Mouse (Mus musculus): Measurements from ENCODE around the gene Sgpp1. TPM values are rescaled to one million over a fixed set of nuclear protein-coding genes. Genes with fewer than 3 reads are reported as not detected.
"Not testable (repeated sequence)": the region's sequence is repeated elsewhere in the genome, so short reads cannot be mapped to it uniquely, and the experiment has no call there.

The Sgpp1 gene
- polyA plus RNA-seq, 1 experiment from 2014 or later = 10.5 TPM

- in situ Hi-C loops (cut with MboI; ENCODE audit: low pct_unique_long_range_greater_than_20kb) = no loop called here
Observed at GRCm38 (mm10) chr12:75721006-75721405, 14.5 kb downstream of the Sgpp1 start.

GRCm38 (mm10) chr12:75713596-75713995 lies 21.9 kb downstream of the Sgpp1 start:
- no peak for ATAC-seq

More at GRCm38 (mm10) chr12:75721006-75721405, 14.5 kb downstream of the Sgpp1 start:
- CTCF ChIA-PET = interaction anchor here (0.9 to 1.1 kb wide), 2 partner anchors 36 to 60 kb away, joined by 3 read pairs; no protein-coding TSS in a partner anchor
- no peaks in the 10 kb centered on the region for H3K27me3 ChIP-seq
- DNase-seq (ENCODE audit: low read depth, low spot score) (no peak), ATAC-seq (no peak)
- TF ChIP-seq CTCF (IDR thresholded peaks at IDR 0.05) = no peak
- POLR2A ChIA-PET = no interaction called here

GRCm38 (mm10) chr12:75712905-75713304 lies 22.6 kb downstream of the Sgpp1 start:
- DNase-seq (ENCODE audit: low read depth, low spot score); in situ Hi-C loops (cut with MboI; ENCODE audit: low pct_unique_long_range_greater_than_20kb); POLR2A ChIA-PET; H3K27me3 ChIP-seq; ATAC-seq: not testable (repeated sequence)
- CTCF ChIA-PET = interaction anchor here (1.0 kb wide), 1 partner anchor 13 kb away, joined by 3 read pairs; no protein-coding TSS in a partner anchor

More at GRCm38 (mm10) chr12:75713596-75713995, 21.9 kb downstream of the Sgpp1 start:
- no peak for TF ChIP-seq CTCF (IDR thresholded peaks at IDR 0.05)
- H3K27me3 ChIP-seq = no peaks in the 10 kb centered on the region
- in situ Hi-C loops (cut with MboI; ENCODE audit: low pct_unique_long_range_greater_than_20kb) = no loop called here
- POLR2A ChIA-PET = no interaction called here
- DNase-seq (ENCODE audit: low read depth, low spot score) = no peak
- CTCF ChIA-PET = interaction anchor here (1.0 kb wide), 1 partner anchor 14 kb away, joined by 3 read pairs; no protein-coding TSS in a partner anchor

GRCm38 (mm10) chr12:75710596-75711376 lies 24.7 kb downstream of the Sgpp1 start:
- ChIA-PET CTCF (no interaction called here), POLR2A (no interaction called here)
- no peak for TF ChIP-seq CTCF (IDR thresholded peaks at IDR 0.05)
- no peak for ATAC-seq
- DNase-seq (ENCODE audit: low read depth, low spot score) = no peak
- in situ Hi-C loops (cut with MboI; ENCODE audit: low pct_unique_long_range_greater_than_20kb) = no loop called here
- H3K27me3 ChIP-seq = no peaks in the 10 kb centered on the region

GRCm38 (mm10) chr12:75709506-75709905 lies 26.0 kb downstream of the Sgpp1 start:
- ATAC-seq = no peak

GRCm38 (mm10) chr12:75706670-75707069 lies 28.9 kb downstream of the Sgpp1 start:
- CTCF ChIA-PET = no interaction called here
- DNase-seq (ENCODE audit: low read depth, low spot score) = no peak
- POLR2A ChIA-PET = no interaction called here
- no peak for TF ChIP-seq CTCF (IDR thresholded peaks at IDR 0.05)
- no peaks in the 10 kb centered on the region for H3K27me3 ChIP-seq
- no peak for ATAC-seq
- in situ Hi-C loops (cut with MboI; ENCODE audit: low pct_unique_long_range_greater_than_20kb) = no loop called here

More at GRCm38 (mm10) chr12:75709506-75709905, 26.0 kb downstream of the Sgpp1 start:
- no peak for TF ChIP-seq CTCF (IDR thresholded peaks at IDR 0.05)
- no peak for DNase-seq (ENCODE audit: low read depth, low spot score)
- in situ Hi-C loops (cut with MboI; ENCODE audit: low pct_unique_long_range_greater_than_20kb) = no loop called here
- CTCF ChIA-PET = no interaction called here
- no peaks in the 10 kb centered on the region for H3K27me3 ChIP-seq
- POLR2A ChIA-PET = no interaction called here

GRCm38 (mm10) chr12:75702739-75703122 lies 32.8 kb downstream of the Sgpp1 start:
- in situ Hi-C loops (cut with MboI; ENCODE audit: low pct_unique_long_range_greater_than_20kb) = no loop called here
- ChIA-PET POLR2A (interaction anchor here (0.6 kb wide), 1 partner anchor 216 kb away, joined by 3 read pairs; no protein-coding TSS in a partner anchor), CTCF (no interaction called here)
- TF ChIP-seq CTCF (IDR thresholded peaks at IDR 0.05) = no peak
- H3K27me3 ChIP-seq = no peaks in the 10 kb centered on the region
- DNase-seq (ENCODE audit: low read depth, low spot score) (peak; percentile 42), ATAC-seq (peak; percentile 51)

- ChIA-PET POLR2A (no interaction called here), CTCF (no interaction called here)
- in situ Hi-C loops (cut with MboI; ENCODE audit: low pct_unique_long_range_greater_than_20kb) = no loop called here
- DNase-seq (ENCODE audit: low read depth, low spot score) = peak; percentile 35
- TF ChIP-seq CTCF (IDR thresholded peaks at IDR 0.05) = no peak
- H3K27me3 ChIP-seq = no peaks in the 10 kb centered on the region
- no peak for ATAC-seq
Observed at GRCm38 (mm10) chr12:75702084-75702738, 33.3 kb downstream of the Sgpp1 start.

- ChIA-PET POLR2A (no interaction called here), CTCF (no interaction called here)
- in situ Hi-C loops (cut with MboI; ENCODE audit: low pct_unique_long_range_greater_than_20kb) = no loop called here
- no peak for ATAC-seq
- DNase-seq (ENCODE audit: low read depth, low spot score) = no peak
- TF ChIP-seq CTCF (IDR thresholded peaks at IDR 0.05) = no peak
- no peaks in the 10 kb centered on the region for H3K27me3 ChIP-seq
Observed at GRCm38 (mm10) chr12:75701173-75702083, 34.1 kb downstream of the Sgpp1 start.

GRCm38 (mm10) chr12:75698692-75699091 lies 36.8 kb downstream of the Sgpp1 start:
- in situ Hi-C loops (cut with MboI; ENCODE audit: low pct_unique_long_range_greater_than_20kb) = no loop called here
- CTCF ChIA-PET = interaction anchor here (1.4 kb wide), 1 partner anchor 15 kb away, joined by 3 read pairs; no protein-coding TSS in a partner anchor
- H3K27me3 ChIP-seq = no peaks in the 10 kb centered on the region
- POLR2A ChIA-PET = no interaction called here
- ATAC-seq (no peak), DNase-seq (ENCODE audit: low read depth, low spot score) (no peak)
- peak; percentile 24 for TF ChIP-seq CTCF (IDR thresholded peaks at IDR 0.05)

GRCm38 (mm10) chr12:75695845-75696244 lies 39.7 kb downstream of the Sgpp1 start:
- POLR2A ChIA-PET; CTCF ChIA-PET; in situ Hi-C loops (cut with MboI; ENCODE audit: low pct_unique_long_range_greater_than_20kb); H3K27me3 ChIP-seq; ATAC-seq; DNase-seq (ENCODE audit: low read depth, low spot score): not testable (repeated sequence)
